Mouse (Mus musculus) stomach, embryonic 14.5 days (tissue): Measurements from ENCODE around the gene Rasef. TPM values are rescaled to one million over a fixed set of nuclear protein-coding genes. Genes with fewer than 3 reads are reported as not detected.
"Not testable (repeated sequence)": the region's sequence is repeated elsewhere in the genome, so short reads cannot be mapped to it uniquely, and the experiment has no call there.

ENCODE experiments used
- ATAC-seq: fragments of 200-750 bp; cut with Nextera tagmentation; 2 replicates; pipeline ENCODE4 v1.8.0; 2017; ENCODE audit warnings: low read depth, moderate TSS enrichment; ENCODE audit not compliant: insufficient number of reproducible peaks, insufficient read depth, low FRiP score
- H3K27ac ChIP-seq: fragments of 300-500 bp; sonication (generic); 2 replicates; pipeline ENCODE4 v1.5.1; 2014; ENCODE audit warnings: mild to moderate bottlenecking, low read length, moderate library complexity, mixed read lengths
- H3K27me3 ChIP-seq: fragments of 300-500 bp; sonication (generic); 2 replicates; pipeline ENCODE4 v1.6.1; 2014; ENCODE audit warnings: low read length, control low read depth, mixed read lengths; ENCODE audit not compliant: control insufficient read depth, insufficient read depth
- H3K36me3 ChIP-seq: fragments of 300-500 bp; sonication (generic); 2 replicates; pipeline ENCODE4 v1.6.1; 2014; ENCODE audit warnings: mild to moderate bottlenecking, control low read depth, low read length, moderate library complexity, mixed read lengths; ENCODE audit not compliant: control insufficient read depth, insufficient read depth
- H3K4me1 ChIP-seq: fragments of 300-500 bp; sonication (generic); 2 replicates; pipeline ENCODE4 v1.6.1; 2014; ENCODE audit warnings: low read length, control low read depth, mixed read lengths; ENCODE audit not compliant: control insufficient read depth, insufficient read depth
- H3K4me2 ChIP-seq: fragments of 300-500 bp; sonication (generic); replicated peaks from 2 replicates; pipeline ENCODE4 v1.6.1; 2014; ENCODE audit warnings: low read depth, low read length, control low read depth
- H3K4me3 ChIP-seq: fragments of 300-500 bp; sonication (generic); 2 replicates; pipeline ENCODE4 v1.5.1; 2014; ENCODE audit warnings: low read depth, low read length, control low read depth
- H3K9ac ChIP-seq: fragments of 300-500 bp; sonication (generic); replicated peaks from 2 replicates; pipeline ENCODE4 v1.6.1; 2014; ENCODE audit warnings: low read depth, mild to moderate bottlenecking, control low read depth, low read length, moderate library complexity, mixed read lengths
- H3K9me3 ChIP-seq: fragments of 300-500 bp; sonication (generic); 2 replicates; pipeline ENCODE4 v1.6.1; 2016; ENCODE audit warnings: low read depth, low read length, control low read depth; ENCODE audit not compliant: control insufficient read depth
- WGBS: fragments of 180-500 bp; shearing (Covaris S2); extraction: QIAGEN DNeasy Blood & Tissue Kit; methylation state at CpG from one replicate; pipeline ENCODE4 v1.1.7; 2014; 5-methylcytosine and 5-hydroxymethylcytosine counted together
- polyA plus RNA-seq: library from polyadenylated mRNA; unstranded; fragments of >200 nt; fragmentation: Nextera tagmentation; extraction: Ambion mirVana; gene quantifications from 2 replicates; pipeline ENCODE4 v1.2.1, GENCODE M21; 2014

Gene Rasef
- polyA plus RNA-seq, 1 experiment from 2014 or later = 11.8 TPM

- H3K9ac ChIP-seq, H3K9me3 ChIP-seq, H3K4me3 ChIP-seq, H3K4me1 ChIP-seq, H3K27ac ChIP-seq, H3K4me2 ChIP-seq, ATAC-seq, H3K36me3 ChIP-seq, H3K27me3 ChIP-seq: not testable (repeated sequence)
- WGBS = no CpG with 5 or more reads among the region's 4 CpGs
Measured at GRCm38 (mm10) chr4:73683216-73683615, 107.6 kb downstream of the Rasef start, which contains the start of gene Gm428. TSS of gene Gm428 (plus strand) at chr4:73683516.

GRCm38 (mm10) chr4:73668054-73668453 lies 122.7 kb downstream of the Rasef start, which contains the start of gene Gm11239:
TSS of gene Gm11239 (plus strand) at chr4:73668354.
- H3K4me2 ChIP-seq, H3K9me3 ChIP-seq, H3K27me3 ChIP-seq, ATAC-seq, H3K27ac ChIP-seq, H3K9ac ChIP-seq, H3K36me3 ChIP-seq, H3K4me3 ChIP-seq, H3K4me1 ChIP-seq: not testable (repeated sequence)
- WGBS = no CpG with 5 or more reads among the region's 4 CpGs

Other genes starting within 250 kb of the Rasef start
- gene Gm11238, start 183.1 kb downstream of the Rasef start, polyA plus RNA-seq = not detected in 2 replicates
- not detected in 2 replicates for gene Gm11237, start 168.0 kb downstream of the Rasef start, polyA plus RNA-seq
- not detected in 2 replicates for gene Gm11236, start 152.9 kb downstream of the Rasef start, polyA plus RNA-seq
- not detected in 2 replicates for gene Gm11239, start 122.6 kb downstream of the Rasef start, polyA plus RNA-seq
- not detected in 2 replicates for gene Gm428, start 107.5 kb downstream of the Rasef start, polyA plus RNA-seq
- not detected in 2 replicates for gene Gm11758, start 85.3 kb upstream of the Rasef start, polyA plus RNA-seq
- gene Gm11757, start 100.1 kb upstream of the Rasef start, polyA plus RNA-seq = not detected in 2 replicates
- gene Gm13871, start 115.0 kb upstream of the Rasef start, polyA plus RNA-seq = not detected in 2 replicates
- not detected in 2 replicates for gene Gm11756, start 129.8 kb upstream of the Rasef start, polyA plus RNA-seq
- gene 2310002L09Rik, start 159.9 kb upstream of the Rasef start, polyA plus RNA-seq = not detected in 2 replicates
- gene Frmd3, start 222.4 kb upstream of the Rasef start, polyA plus RNA-seq = 1.2 and 1.4 TPM in 2 replicates